Mouse (Mus musculus) liver, embryonic 13.5 days (tissue): ENCODE data around the gene Csk. TPM values are rescaled to one million over a fixed set of nuclear protein-coding genes. Genes with fewer than 3 reads are reported as not detected.
A peak's percentile ranks its signal among the peaks of the same experiment; 100 is the strongest.

Source experiments
- ATAC-seq: fragments of 200-750 bp; cut with Nextera tagmentation; 2 replicates; pipeline ENCODE4 v1.8.0; 2017; ENCODE audit warnings: low read depth, mild to moderate bottlenecking, moderate number of reproducible peaks, moderate library complexity
- DNase-seq: peaks from one replicate; pipeline ENCODE4 v3.0.0; 2022
- H3K27ac ChIP-seq: fragments of 300-500 bp; sonication (generic); 2 replicates; pipeline ENCODE4 v1.5.1; 2015; ENCODE audit warnings: moderate library complexity, mild to moderate bottlenecking, inconsistent platforms
- H3K27me3 ChIP-seq: fragments of 300-500 bp; sonication (generic); 2 replicates; pipeline ENCODE4 v1.6.1; 2015; ENCODE audit warnings: mild to moderate bottlenecking, inconsistent platforms
- H3K36me3 ChIP-seq: fragments of 300-500 bp; sonication (generic); 2 replicates; pipeline ENCODE4 v1.6.1; 2015; ENCODE audit warnings: mild to moderate bottlenecking, inconsistent platforms
- H3K4me1 ChIP-seq: fragments of 300-500 bp; sonication (generic); replicated peaks from 2 replicates; pipeline ENCODE4 v1.6.1; 2015; ENCODE audit warnings: inconsistent platforms
- H3K4me2 ChIP-seq: fragments of 300-500 bp; sonication (generic); 2 replicates; pipeline ENCODE4 v1.6.1; 2015; ENCODE audit warnings: inconsistent platforms, mild to moderate bottlenecking, moderate library complexity
- H3K4me3 ChIP-seq: fragments of 300-500 bp; sonication (generic); replicated peaks from 2 replicates; pipeline ENCODE4 v1.5.1; 2015; ENCODE audit warnings: mild to moderate bottlenecking, inconsistent platforms
- H3K9ac ChIP-seq: fragments of 300-500 bp; sonication (generic); 2 replicates; pipeline ENCODE4 v1.6.1; 2015; ENCODE audit warnings: mild to moderate bottlenecking, inconsistent platforms
- H3K9me3 ChIP-seq: fragments of 300-500 bp; sonication (generic); replicated peaks from 2 replicates; pipeline ENCODE4 v1.6.1; 2016; ENCODE audit warnings: inconsistent platforms
- WGBS: fragments of 180-500 bp; shearing (Covaris S2); methylation state at CpG from one replicate; pipeline ENCODE4 v1.1.7; 2015; ENCODE audit not compliant: insufficient replicate concordance; 5-methylcytosine and 5-hydroxymethylcytosine counted together
- polyA plus RNA-seq: library from polyadenylated mRNA; unstranded; fragments of >200 nt; fragmentation: Nextera tagmentation; extraction: Ambion mirVana; gene quantifications from 2 replicates; pipeline ENCODE4 v1.2.1, GENCODE M21; 2015

The Csk gene
- polyA plus RNA-seq, 1 experiment from 2014 or later, result 20.7 TPM

GRCm38 (mm10) chr9:57644944-57645893 is 8.2 kb downstream of the Csk start:
- no peaks in the 10 kb centered on the region for H3K27me3 ChIP-seq
- ATAC-seq (peak; percentile 79), DNase-seq (peak; percentile 89)
- H3K4me1 ChIP-seq, result peaks cover 75% of the 10 kb centered on the region
- H3K27ac ChIP-seq, result peak overlapping the region; percentile 95
- peak overlapping the region; percentile 98 for H3K4me2 ChIP-seq
- H3K4me3 ChIP-seq, result peak overlapping the region; percentile 88
- H3K9me3 ChIP-seq, result no peaks in the 10 kb centered on the region
- WGBS, result under 1% methylated on average over 85 of the region's 85 CpGs
- H3K36me3 ChIP-seq, result peaks cover 14% of the 10 kb centered on the region; the same call in 1 of the 2 replicates
- H3K9ac ChIP-seq, result peak overlapping the region; percentile 96

GRCm38 (mm10) chr9:57644442-57644943 is 8.9 kb downstream of the Csk start:
- H3K9me3 ChIP-seq, result no peaks in the 10 kb centered on the region
- ATAC-seq, result no peak; the same call in 1 of the 2 replicates
- peak overlapping the region; percentile 95 for H3K27ac ChIP-seq
- peak overlapping the region; percentile 96 for H3K9ac ChIP-seq
- DNase-seq, result no peak
- WGBS, result under 1% methylated on average over 18 of the region's 18 CpGs
- H3K27me3 ChIP-seq, result no peaks in the 10 kb centered on the region
- peak overlapping the region; percentile 98 for H3K4me2 ChIP-seq
- peaks cover 14% of the 10 kb centered on the region; the same call in 1 of the 2 replicates for H3K36me3 ChIP-seq
- peaks cover 81% of the 10 kb centered on the region for H3K4me1 ChIP-seq
- peak overlapping the region; percentile 88 for H3K4me3 ChIP-seq

DNA sequence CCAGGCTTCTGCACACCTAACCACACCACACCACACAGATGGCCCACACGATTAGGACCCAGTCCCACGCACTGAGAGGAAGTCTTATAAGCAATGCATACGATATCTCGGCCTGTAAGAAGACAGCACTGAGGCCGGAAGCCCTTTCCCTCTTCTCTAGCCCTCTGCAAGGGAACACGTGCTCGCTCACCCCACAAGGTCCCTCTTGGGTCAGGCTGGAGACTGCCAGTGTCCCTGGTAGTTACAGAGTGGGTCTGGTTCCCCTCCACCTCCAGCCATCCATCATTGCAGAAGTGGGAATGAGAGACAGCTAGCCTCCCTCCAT is 9.6 kb downstream of the Csk start:
- DNase-seq (peak; percentile 58), ATAC-seq (peak; percentile 35)
- 11% methylated on average over 7 of the region's 7 CpGs for WGBS
- Histone ChIP-seq H3K4me2 (peak overlapping the region; percentile 98), H3K27ac (peak overlapping the region; percentile 95), H3K36me3 (peaks cover 14% of the 10 kb centered on the region; the same call in 1 of the 2 replicates), H3K4me3 (peak overlapping the region; percentile 88), H3K9me3 (no peaks in the 10 kb centered on the region), H3K27me3 (no peaks in the 10 kb centered on the region), H3K9ac (peak overlapping the region; percentile 96), H3K4me1 (peaks cover 88% of the 10 kb centered on the region)

GRCm38 (mm10) chr9:57643169-57643855 is 10.1 kb downstream of the Csk start:
- no peak for ATAC-seq
- Histone ChIP-seq H3K36me3 (peaks cover 14% of the 10 kb centered on the region; the same call in 1 of the 2 replicates), H3K27ac (peak overlapping the region; percentile 95), H3K4me2 (peak overlapping the region; percentile 98), H3K9me3 (no peaks in the 10 kb centered on the region), H3K4me3 (peak overlapping the region; percentile 88), H3K27me3 (no peaks in the 10 kb centered on the region), H3K9ac (peak overlapping the region; percentile 96), H3K4me1 (peaks cover 89% of the 10 kb centered on the region)
- 12% methylated on average over 9 of the region's 9 CpGs for WGBS
- DNase-seq, result no peak

DNA sequence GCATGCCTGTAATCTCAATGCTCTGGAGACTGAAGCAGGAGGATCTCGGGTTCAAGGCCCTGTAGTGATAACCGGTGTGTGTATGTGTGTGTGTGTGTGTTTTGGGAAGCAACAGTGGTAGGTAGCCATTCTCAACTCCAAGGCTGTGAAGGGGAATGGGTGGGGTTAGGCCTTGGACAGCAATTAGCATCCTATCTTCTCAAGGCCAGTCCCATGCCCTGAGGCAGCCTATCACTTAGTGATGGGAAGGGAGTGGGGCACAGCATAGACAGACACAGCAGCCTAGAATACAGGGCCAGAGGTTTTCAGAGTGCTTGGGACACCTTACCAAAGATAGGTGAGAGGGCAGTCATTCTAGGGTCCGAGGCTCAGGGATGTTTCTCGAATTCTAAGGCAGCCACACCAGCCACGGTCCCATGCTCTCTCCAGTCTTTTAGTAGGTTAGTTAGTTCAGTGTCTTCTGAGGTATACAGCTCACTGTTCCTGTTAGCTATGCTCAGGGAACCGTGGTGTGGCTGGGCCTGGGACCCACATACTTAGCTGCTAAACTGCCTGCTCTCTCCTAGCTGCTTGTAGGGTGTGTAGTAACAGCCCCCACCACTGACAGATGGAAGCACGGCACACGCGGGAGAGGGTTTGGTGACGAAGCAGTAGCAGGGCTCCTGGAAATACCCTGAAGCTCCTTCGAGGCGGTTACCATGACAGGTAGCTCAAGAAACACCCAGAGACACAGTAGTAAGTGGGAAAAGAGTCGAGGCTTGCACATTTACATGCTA is 11.5 kb downstream of the Csk start:
- Histone ChIP-seq H3K9me3 (no peaks in the 10 kb centered on the region), H3K27me3 (no peaks in the 10 kb centered on the region), H3K4me2 (peak overlapping the region; percentile 98), H3K36me3 (peaks cover 14% of the 10 kb centered on the region; the same call in 1 of the 2 replicates), H3K27ac (peak overlapping the region; percentile 95), H3K4me1 (peaks cover 94% of the 10 kb centered on the region), H3K4me3 (no peak overlapping the region), H3K9ac (peak overlapping the region; percentile 96)
- ATAC-seq (no peak), DNase-seq (no peak)
- WGBS, result 69% methylated on average over 13 of the region's 13 CpGs

GRCm38 (mm10) chr9:57641022-57641421 is 12.4 kb downstream of the Csk start:
- ATAC-seq, result no peak
- peak overlapping the region; percentile 98 for H3K4me2 ChIP-seq
- H3K9me3 ChIP-seq, result no peaks in the 10 kb centered on the region
- peak overlapping the region; percentile 95 for H3K27ac ChIP-seq
- peak overlapping the region; percentile 96 for H3K9ac ChIP-seq
- H3K4me1 ChIP-seq, result peaks cover 93% of the 10 kb centered on the region
- peaks cover 14% of the 10 kb centered on the region; the same call in 1 of the 2 replicates for H3K36me3 ChIP-seq
- no peak for DNase-seq
- peak overlapping the region; percentile 42 for H3K4me3 ChIP-seq
- no peaks in the 10 kb centered on the region for H3K27me3 ChIP-seq
- WGBS, result 75% methylated on average over 1 of the region's 1 CpGs

- Histone ChIP-seq H3K4me3 (peak overlapping the region; percentile 42), H3K27me3 (no peaks in the 10 kb centered on the region), H3K9ac (peak overlapping the region; percentile 96), H3K4me1 (peaks cover 94% of the 10 kb centered on the region), H3K9me3 (no peaks in the 10 kb centered on the region), H3K4me2 (peak overlapping the region; percentile 98), H3K27ac (peak overlapping the region; percentile 95), H3K36me3 (peaks cover 14% of the 10 kb centered on the region; the same call in 1 of the 2 replicates)
- 3% methylated on average over 15 of the region's 15 CpGs for WGBS
- ATAC-seq (peak; percentile 45), DNase-seq (peak; percentile 60)
Observed at GRCm38 (mm10) chr9:57640384-57640783, 13.0 kb downstream of the Csk start.

DNA sequence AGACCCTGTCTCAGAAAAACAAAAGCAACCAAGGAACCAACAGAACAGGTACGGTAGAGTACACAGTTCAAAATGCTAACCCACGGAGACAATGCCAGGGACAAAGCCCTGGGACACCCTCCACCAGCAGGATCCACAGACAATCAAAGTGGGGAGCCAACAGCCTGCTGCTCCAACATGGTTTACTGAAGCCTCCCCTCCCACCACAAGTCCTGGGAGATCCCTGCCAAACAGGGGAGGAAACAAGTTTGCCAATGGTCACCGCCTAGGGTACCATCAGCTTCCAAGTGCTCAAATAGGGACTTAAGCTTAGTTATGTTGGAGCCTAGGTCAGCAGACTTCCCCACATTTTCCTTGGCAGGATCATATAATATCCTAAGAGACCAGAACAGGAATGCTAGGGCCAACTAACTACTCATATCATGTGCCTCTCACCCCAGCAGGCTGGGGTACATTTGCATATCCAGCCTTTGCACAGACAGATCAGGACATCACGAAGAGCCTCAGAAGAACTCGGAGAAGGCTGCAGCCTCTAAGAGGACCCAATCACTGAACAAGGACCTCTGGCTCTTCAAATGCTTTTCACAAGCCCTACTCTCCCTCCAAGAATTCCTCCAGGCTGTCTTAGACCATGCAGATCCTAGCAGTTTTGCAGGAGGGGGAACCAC is 13.6 kb downstream of the Csk start:
- Histone ChIP-seq H3K4me3 (peak overlapping the region; percentile 42), H3K4me1 (peaks cover 97% of the 10 kb centered on the region), H3K36me3 (peaks cover 14% of the 10 kb centered on the region; the same call in 1 of the 2 replicates), H3K9ac (peak overlapping the region; percentile 96), H3K9me3 (no peaks in the 10 kb centered on the region), H3K27ac (peak overlapping the region; percentile 95), H3K27me3 (no peaks in the 10 kb centered on the region), H3K4me2 (peak overlapping the region; percentile 98)
- WGBS, result 46% methylated on average over 5 of the region's 5 CpGs
- ATAC-seq (no peak), DNase-seq (no peak)

DNA sequence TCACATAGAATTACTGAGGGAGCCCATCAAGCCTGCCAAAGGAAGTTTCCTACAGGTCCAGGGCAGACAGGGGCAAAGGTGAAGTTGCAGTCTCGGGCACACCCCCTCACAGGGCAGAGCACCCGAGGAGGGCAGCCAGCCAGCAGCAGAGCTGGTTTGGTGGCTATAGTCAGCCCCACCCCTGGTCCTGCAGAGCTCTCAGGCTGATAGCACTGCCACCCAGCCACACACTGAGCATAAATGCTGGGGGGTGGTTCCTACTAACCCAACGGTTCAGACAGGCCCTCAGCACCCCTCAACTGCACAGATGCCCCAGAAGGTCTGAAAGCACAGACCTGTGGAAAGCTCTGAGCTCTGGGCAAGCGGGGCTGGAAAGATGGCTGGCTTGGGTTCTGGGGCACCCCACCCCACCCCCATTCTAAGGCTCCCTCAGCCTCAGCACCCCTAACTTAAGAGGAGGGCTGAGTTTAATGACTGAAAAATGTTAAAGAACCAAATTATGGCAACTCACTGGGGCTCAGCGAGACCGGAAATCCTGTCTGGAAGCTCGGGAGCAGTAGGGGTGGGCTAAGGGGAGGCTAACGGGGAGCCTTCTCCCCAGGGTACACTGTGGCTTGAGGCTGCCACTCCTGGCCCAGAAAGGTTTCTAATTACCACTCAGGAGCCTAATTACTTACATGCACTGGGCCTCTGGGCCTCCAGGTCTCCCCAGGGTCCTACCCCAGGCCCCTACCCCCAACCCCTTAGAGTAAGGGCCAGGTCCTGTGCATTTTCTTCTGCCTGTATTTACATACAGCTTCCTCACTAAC is 14.6 kb downstream of the Csk start:
- ATAC-seq, result peak; percentile 86
- WGBS, result 16% methylated on average over 8 of the region's 8 CpGs
- Histone ChIP-seq H3K9ac (peak overlapping the region; percentile 96), H3K27me3 (no peaks in the 10 kb centered on the region), H3K4me1 (peaks cover 97% of the 10 kb centered on the region), H3K36me3 (peaks cover 14% of the 10 kb centered on the region; the same call in 1 of the 2 replicates), H3K27ac (peak overlapping the region; percentile 95), H3K9me3 (no peaks in the 10 kb centered on the region), H3K4me3 (peak overlapping the region; percentile 42), H3K4me2 (peak overlapping the region; percentile 98)
- peak; percentile 69 for DNase-seq
